Mouse (Mus musculus) thymus, adult 2 months (tissue): ENCODE results near the gene Prkcg. TPM values are rescaled to one million over a fixed set of nuclear protein-coding genes. Genes with fewer than 3 reads are reported as not detected.
"Not testable (repeated sequence)": the region's sequence is repeated elsewhere in the genome, so short reads cannot be mapped to it uniquely, and the experiment has no call there.

Source experiments
- DNase-seq: peaks from one replicate; pipeline ENCODE4 v3.0.0; 2021
- H3K27ac ChIP-seq: fragments of 200-500 bp; 2 replicates; pipeline ENCODE4 v1.5.1; 2012; ENCODE audit warnings: low read length, control low read depth; ENCODE audit not compliant: control insufficient read depth, insufficient read depth
- H3K27me3 ChIP-seq: fragments of 200-500 bp; 2 replicates; pipeline ENCODE4 v1.6.1; 2012; ENCODE audit warnings: mild to moderate bottlenecking, low read length, moderate library complexity, mixed read lengths; ENCODE audit not compliant: control insufficient read depth, insufficient read depth
- H3K36me3 ChIP-seq: fragments of 200-500 bp; 2 replicates; pipeline ENCODE4 v1.6.1; 2012; ENCODE audit warnings: mild to moderate bottlenecking, low read length, moderate library complexity; ENCODE audit not compliant: control insufficient read depth, insufficient read depth
- H3K4me1 ChIP-seq: fragments of 200-500 bp; replicated peaks from 2 replicates; pipeline ENCODE4 v1.6.1; 2012; ENCODE audit warnings: low read length; ENCODE audit not compliant: control insufficient read depth, insufficient read depth
- H3K4me3 ChIP-seq: fragments of 200-500 bp; 2 replicates; pipeline ENCODE4 v1.5.1; 2012; ENCODE audit warnings: mild to moderate bottlenecking, low read length, control low read depth, moderate library complexity; ENCODE audit not compliant: control insufficient read depth, insufficient read depth
- CTCF ChIP-seq: fragments of 200-500 bp; IDR thresholded peaks from 2 replicates; pipeline ENCODE4 v1.5.1; 2012; ENCODE audit warnings: mild to moderate bottlenecking, control low read depth, low read length, moderate library complexity, borderline replicate concordance; ENCODE audit not compliant: control insufficient read depth, poor library complexity, insufficient read depth; ENCODE audit errors: extremely low read depth
- POLR2A ChIP-seq: fragments of 200-500 bp; IDR thresholded peaks from 2 replicates; pipeline ENCODE4 v1.6.1; 2012; ENCODE audit warnings: mild to moderate bottlenecking, low read length, control low read depth, moderate library complexity; ENCODE audit not compliant: control insufficient read depth, poor library complexity, insufficient read depth; ENCODE audit errors: extremely low read depth
- WGBS: fragments of 180-500 bp; shearing (Covaris S2); methylation state at CpG from one replicate; pipeline ENCODE4 v1.1.7; 2018; 5-methylcytosine and 5-hydroxymethylcytosine counted together
- polyA plus RNA-seq: library from polyadenylated mRNA; depleted of rRNA; stranded (reverse); fragments of >200 nt; gene quantifications from 2 replicates; pipeline ENCODE4 v1.2.3, GENCODE M21; 2012

Prkcg gene
- polyA plus RNA-seq, 1 experiment: 0.86 TPM

DNA sequence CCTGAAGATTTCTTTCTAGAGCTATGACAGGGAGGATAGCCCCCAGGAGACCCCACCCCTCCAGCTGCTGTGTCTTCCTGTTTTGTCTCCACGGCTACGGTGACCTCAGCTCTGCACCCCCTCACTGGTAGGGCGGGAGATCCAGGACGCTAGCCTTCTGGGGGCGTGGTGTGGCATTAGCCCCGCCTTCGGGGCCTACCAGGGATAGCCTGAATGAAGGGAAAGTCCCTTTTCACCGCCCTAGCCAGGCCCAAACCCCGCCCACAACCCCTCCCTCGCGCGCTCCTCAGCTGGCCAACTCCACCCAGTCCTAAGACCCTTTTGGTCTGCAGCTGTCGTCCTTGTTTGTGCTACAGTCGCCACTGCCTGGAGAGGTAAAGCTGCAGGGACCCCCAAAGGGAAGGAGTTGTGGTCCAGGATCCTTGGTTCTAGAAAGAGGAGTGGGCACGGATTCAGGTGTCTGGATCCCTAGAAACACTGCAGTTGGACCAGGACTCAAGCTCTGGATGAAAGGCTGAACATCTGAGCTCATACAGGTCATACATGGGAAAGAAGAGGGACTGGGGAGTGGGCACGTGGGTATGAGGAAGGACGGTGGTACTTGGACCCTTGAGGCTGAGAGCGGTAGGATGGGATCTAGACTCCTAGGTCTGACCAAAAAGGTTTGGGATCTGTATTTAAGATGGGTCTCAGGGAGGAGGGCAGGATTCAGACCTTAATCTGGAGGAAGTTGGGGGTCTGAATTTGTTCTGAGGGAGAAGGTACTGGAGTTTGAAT, 1.5 kb downstream of the Prkcg start:
- Histone ChIP-seq H3K36me3 (no peaks in the 10 kb centered on the region), H3K4me3 (peak overlapping the region; percentile 5; the same call in 1 of the 2 replicates), H3K27ac (no peak overlapping the region), H3K27me3 (no peaks in the 10 kb centered on the region), H3K4me1 (peaks cover 8% of the 10 kb centered on the region; the same call in 1 of the 2 replicates)
- TF ChIP-seq POLR2A: no peak
- no peak for TF ChIP-seq CTCF
- WGBS: 12% methylated on average over 18 of the region's 18 CpGs
- DNase-seq: peak; percentile 60

DNA sequence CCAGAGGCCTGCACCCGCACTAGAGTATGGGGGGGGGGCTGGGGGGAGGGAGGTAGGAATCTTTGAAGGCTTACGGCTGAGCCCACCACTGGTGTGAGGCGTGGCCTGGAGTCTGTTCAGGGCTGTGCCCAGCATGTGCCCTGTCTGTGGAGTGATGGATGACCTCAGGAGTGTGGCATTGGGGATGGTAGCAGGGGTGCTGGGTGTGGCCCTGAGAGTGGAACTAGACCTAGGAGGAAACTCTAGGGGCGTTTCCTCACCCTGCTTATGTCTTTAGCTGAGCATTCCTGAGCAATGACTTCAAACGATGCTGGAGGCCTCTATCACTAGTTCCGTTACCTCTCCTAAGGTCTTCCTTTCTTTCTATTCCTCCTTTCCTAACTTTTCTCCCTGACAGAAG, 2.2 kb downstream of the Prkcg start:
- Histone ChIP-seq H3K27me3 (no peaks in the 10 kb centered on the region), H3K4me1 (peaks cover 8% of the 10 kb centered on the region; the same call in 1 of the 2 replicates), H3K36me3 (no peaks in the 10 kb centered on the region), H3K27ac (no peak overlapping the region), H3K4me3 (no peak overlapping the region)
- DNase-seq: no peak
- 78% methylated on average over 6 of the region's 6 CpGs for WGBS
- TF ChIP-seq POLR2A (no peak), CTCF (no peak)

DNA sequence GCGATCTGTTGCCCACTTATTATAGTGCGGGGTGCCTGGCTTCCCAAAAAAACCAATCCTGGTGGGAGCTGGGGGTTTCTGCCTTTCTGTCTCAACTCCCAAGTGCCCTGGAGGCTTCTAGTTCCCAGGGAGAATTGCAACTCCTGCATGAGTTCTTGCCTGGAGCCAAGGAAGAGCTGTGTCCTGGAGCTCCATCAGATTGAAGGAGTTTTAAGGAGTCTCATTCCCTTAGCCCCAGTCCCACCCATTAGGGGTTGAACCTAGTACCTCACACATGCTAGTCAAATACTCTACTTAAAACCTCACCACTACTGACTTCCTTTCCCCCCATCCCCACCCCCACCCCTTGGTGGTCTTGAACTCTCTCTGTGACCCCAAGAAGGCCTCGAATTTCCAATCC, 2.8 kb downstream of the Prkcg start:
- Histone ChIP-seq H3K4me3 (no peak overlapping the region), H3K27ac (no peak overlapping the region), H3K4me1 (peaks cover 8% of the 10 kb centered on the region; the same call in 1 of the 2 replicates), H3K27me3 (no peaks in the 10 kb centered on the region), H3K36me3 (no peaks in the 10 kb centered on the region)
- DNase-seq: no peak
- TF ChIP-seq CTCF: no peak
- no peak for TF ChIP-seq POLR2A
- 78% methylated on average over 3 of the region's 3 CpGs for whole genome bisulfite sequencing

DNA sequence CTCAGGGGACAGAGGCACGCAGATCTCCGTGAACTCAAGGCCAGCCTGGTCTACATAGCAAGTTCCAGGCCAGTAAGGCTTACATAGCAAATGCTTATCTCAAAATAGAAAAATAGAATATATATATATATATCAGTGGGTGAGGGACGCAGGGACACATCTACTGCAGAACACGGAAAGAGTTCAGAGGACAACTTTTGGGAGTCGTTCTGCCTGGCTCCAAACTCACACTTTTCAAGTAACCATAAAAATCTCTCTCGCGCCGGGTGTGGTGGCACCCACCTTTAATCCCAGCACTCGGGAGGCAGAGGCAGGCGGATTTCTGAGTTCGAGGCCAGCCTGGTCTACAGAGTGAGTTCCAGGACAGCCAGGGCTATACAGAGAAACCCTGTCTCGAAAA, 3.3 kb downstream of the Prkcg start:
- not testable (repeated sequence) for H3K36me3 ChIP-seq, H3K4me1 ChIP-seq, H3K27me3 ChIP-seq, DNase-seq, H3K27ac ChIP-seq, H3K4me3 ChIP-seq
- WGBS: 74% methylated on average over 12 of the region's 12 CpGs

DNA sequence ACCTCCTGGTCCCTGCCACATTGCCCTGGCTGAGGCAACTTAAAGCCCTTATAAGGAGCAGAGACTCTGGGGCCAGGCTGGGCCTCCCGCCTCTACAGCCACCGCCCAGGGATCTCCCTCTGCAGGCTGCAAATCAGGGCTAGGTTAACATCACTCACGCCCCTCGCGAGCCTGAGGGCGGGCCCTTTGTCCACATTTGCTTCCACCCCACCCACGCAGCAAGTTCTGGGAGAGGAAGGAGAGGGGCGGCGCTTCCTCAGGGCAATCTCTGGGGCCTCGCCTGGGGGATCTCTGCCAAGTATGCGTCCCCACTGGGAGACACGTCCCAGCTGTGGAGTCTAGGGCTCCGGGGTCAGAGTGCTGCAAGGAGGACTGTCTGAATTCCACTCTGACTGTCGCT, 3.8 kb downstream of the Prkcg start:
- H3K4me3 ChIP-seq: peak overlapping the region; percentile 29
- DNase-seq: no peak
- TF ChIP-seq CTCF (no peak), POLR2A (no peak)

DNA sequence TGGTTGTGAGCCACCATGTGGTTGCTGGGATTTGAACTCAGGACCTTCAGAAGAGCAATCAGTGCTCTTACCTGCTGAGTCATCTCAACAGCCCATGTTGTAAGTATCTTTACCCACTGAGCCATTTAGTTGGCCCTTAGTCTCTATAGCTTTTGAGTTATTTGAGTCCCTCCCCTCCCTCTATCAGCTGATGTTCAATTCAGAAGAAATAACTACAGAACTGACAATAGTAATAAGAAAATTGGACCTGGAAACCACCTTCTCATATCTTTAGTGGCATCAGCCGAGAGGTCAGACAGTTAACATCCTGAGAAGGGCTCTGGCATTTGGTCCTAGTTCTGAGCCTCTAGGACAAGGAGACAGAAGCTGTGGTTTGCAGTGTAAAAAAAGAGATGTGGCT, 5.8 kb downstream of the Prkcg start:
- H3K4me3 ChIP-seq: no peak overlapping the region
- no peak for DNase-seq
- H3K36me3 ChIP-seq: no peaks in the 10 kb centered on the region
- H3K4me1 ChIP-seq: peaks cover 8% of the 10 kb centered on the region; the same call in 1 of the 2 replicates
- H3K27ac ChIP-seq: no peak overlapping the region
- 70% methylated on average over 1 of the region's 1 CpGs for WGBS
- H3K27me3 ChIP-seq: no peaks in the 10 kb centered on the region
- TF ChIP-seq CTCF (no peak), POLR2A (no peak)

More for the DNA sequence above, 3.8 kb downstream of the Prkcg start:
- Histone ChIP-seq H3K27ac (no peak overlapping the region), H3K36me3 (no peaks in the 10 kb centered on the region), H3K4me1 (peaks cover 8% of the 10 kb centered on the region; the same call in 1 of the 2 replicates), H3K27me3 (no peaks in the 10 kb centered on the region)
- WGBS: 7% methylated on average over 14 of the region's 14 CpGs
